Mouse (Mus musculus) cerebellum, adult (tissue): ENCODE data around the gene Ccdc12.

Experiments used
- ATAC-seq: cut with Nextera tagmentation; 2 replicates; pipeline ENCODE4 v1.9.2; 2017; ENCODE audit warnings: mild to moderate bottlenecking, moderate library complexity, mixed read lengths; ENCODE audit not compliant: insufficient number of reproducible peaks, low FRiP score, low TSS enrichment

The Ccdc12 gene

DNA sequence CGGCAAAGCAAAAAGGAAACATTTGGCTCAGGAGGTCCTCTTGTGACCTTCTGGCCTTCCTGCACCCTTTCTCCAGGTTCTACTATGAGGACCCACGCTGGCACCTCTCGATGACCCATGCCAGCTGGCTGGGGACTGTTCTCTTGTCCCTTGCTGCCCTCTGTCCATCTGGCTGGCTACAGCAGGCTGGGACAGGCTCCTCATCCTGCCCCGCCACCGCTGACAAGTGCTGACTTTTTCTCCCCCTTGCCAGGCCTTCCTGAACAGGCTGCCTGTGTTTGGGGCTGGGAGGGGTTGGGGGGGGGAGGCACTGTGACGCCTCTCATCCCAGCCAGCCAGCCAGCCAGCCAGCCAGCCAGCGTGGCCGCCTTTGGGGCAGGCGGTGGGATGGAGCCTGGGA lies 80.1 kb downstream of the Ccdc12 start:
- no peak for ATAC-seq

DNA sequence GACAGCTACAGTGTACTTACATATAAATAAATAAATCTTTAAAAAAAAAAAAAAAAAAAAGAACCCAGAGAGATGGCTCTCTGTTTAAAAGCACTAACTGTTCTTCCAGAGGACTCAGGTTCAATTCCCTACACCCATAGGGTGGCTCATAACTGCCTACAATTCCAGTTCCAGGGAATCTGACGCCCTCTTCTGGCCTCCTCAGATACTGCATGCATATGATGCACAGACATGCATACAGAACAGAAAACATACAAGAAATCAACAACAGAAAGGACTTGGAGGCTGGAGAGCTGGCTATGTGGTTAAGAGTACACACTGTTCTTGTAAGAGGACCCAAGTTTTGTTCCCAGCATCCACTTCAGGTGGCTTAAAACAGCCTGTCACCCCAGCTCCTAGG lies 81.8 kb downstream of the Ccdc12 start:
- no peak for ATAC-seq

DNA sequence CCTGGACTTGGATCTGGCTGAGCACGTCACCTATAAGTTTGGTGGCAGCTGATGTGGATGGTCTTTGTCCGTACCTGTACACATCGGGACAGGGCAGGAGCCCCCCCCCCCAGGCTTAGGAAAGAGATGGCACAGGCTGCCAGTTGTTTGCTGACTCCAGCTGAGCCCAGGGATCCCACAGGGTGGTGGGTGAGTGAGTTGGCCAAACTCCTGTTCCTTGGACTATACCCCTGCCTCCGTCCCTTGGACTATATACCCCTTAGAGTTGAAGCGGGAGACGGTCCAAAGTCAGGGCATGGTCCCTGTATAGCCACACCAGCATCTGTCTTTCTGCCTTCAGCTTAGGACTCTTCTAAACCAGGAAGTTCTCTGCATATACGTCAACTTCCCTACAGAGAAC lies 83.7 kb downstream of the Ccdc12 start:
- ATAC-seq = no peak

DNA sequence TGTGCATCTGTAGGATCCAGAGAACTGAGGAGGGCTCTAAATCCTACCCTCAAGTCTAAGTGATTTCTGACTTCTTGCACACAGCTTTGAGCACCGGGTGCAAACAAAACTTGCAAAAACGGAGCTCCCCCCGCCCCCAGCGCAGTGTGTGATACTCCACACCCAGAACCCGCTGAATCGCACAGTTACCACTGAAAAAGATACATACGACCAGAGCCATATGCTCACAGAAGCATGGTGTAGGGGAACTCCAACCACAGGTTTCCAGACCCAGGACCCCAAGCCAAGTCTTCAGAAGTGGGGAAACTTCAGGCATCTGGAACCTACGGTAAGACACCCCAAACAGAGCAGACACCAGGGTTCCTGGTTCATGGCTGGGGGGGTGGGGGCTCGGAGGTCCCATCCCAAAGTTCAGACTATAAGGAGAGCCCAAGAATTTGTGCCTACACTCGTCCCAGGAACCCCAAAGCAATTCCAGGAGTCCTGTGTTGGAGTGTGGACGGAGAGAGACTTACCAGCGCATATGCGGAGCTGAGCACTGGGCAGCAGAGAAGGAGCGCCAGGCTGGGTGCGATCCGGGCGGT lies 85.5 kb downstream of the Ccdc12 start, which contains the start of gene Myl3:
TSS of gene Myl3 (plus strand) at position 151 of the 584 bp plus-strand sequence.
- ATAC-seq = no peak

DNA sequence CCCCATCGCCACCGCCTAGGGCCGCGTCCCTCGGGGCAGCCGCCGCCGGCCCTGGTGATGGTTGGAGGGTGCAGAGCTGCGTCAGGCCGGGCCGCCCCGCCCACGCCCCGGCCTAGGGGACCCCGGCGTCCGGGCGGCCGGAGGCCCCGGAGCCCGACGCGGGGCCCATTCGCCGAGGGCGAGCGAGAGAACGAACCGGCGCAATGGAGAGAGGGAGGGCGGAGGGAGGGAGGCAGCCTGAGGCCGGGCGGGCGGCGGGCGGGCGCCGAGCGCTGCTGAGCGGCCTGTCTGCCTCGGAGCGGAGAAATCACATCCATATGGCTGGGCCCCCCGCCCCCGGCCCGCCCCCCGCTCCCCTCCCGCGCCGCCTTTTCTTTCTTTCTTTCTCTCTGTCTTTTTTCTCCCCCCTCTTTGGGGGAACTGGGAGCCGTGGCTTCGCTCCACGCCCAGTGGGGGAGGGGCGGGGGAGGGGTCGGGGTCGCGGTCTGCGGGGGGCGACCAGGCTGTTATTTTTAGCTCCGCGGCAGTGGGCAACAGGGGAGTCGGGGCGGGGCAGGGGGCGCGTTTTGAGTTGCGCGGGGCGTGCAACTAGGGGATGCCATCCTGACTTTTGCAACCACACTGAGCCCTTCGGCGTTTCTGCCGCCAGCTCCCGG lies 86.1 kb downstream of the Ccdc12 start:
- no peak for ATAC-seq

DNA sequence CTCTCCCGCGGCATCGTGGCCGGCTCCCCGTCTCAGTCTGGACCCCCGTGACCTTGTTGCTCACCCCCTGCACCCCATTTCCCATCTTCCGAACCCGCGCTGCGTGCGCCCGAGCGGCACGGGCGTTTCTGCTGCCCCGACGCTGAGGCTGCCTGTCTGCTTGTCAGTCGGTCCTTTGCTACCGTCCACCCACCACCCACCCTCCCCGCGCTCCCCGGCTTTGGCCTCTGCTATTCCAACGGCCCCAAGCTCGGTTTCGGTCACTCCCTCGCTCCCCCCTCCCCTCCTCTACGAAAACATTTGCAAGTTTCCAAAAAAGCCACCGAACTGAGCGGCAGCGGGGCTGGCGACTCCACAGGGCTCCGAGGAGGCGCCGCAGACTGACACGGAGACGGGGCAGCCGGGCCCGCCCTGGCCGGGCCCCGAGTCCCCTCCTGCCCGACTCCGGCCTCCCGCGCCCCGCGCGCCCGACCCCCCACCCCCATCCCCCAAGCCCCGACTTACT lies 86.7 kb downstream of the Ccdc12 start:
- ATAC-seq = no peak

DNA sequence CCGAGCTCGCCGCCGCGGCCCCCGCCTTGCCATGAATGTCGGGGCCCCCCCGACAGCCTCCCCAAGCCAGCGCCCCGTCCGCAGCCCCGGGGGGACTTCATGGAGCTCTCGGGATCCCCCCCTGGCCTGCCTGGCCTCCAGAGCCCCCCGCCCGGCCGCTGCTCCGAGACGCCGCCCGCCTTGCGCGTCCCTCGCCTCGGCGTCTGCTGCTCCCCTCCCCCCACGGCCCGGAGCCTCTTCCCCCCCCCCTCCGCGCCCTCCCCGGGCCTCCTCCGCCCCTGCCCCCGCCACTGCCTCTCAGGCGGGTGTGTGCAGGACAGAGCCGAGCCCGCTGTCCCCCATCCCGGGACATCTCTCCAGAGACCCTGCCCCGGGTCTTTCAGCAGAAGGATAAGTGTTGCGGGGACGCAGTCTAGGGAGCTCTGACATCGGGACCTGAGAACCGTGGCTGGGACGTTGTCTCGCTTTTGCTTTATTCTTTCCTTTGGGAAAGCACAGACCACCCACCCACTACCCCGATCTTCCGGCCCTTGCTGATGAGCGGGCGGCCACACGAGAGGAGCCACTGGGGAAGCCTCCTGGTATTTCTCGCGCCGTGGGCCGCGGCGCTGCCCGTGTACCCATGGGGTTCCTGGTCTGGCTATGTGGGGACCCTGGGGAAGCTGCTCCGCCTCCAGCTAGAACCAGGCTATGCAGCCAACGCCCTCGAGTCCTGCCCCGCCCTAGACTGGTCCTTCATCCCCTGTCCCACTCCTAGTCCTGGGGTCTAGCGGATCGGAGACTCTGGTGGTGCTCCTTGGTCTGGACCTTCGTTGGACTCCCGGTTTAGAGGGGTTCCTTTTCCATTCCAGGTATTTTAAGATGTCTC lies 87.4 kb downstream of the Ccdc12 start:
- ATAC-seq = no peak

DNA sequence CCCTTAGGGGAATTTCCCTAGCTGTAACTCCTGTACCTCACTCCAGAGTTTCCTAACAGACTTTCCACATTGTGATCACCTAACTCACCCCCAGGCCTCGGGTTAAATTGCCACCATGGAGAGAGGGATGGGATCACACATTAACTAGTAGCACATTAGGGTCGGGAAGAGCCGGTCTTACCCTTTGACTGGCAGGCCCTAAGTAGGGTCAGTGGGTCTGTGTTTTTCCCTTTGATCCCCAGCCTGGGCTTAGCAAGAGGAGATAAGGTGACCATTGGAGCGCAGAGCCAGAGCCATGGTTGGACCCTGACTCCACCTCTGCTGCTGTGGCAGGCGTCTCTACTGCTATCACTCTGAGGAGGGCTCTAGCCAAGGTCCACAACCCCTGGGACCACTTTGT lies 89.4 kb downstream of the Ccdc12 start:
- no peak for ATAC-seq

DNA sequence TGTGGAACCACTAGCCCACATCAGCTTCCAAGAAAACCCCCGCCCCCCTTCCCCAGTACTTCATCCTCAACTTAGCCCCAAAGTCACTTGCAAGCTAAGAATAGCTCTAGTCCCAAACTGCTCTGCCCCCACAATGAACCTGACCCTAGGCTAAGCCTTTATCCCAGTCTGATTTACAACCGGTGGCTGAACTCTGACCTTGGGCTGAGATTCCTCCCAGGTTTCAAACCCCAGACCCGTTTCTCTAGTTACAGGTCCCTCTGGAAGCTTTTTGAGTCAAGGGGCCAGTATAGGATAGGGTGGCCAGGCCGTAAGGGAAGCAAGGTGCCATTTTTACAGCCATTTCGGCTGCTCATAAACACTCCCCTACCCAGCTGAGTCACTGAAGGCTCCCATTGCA lies 89.9 kb downstream of the Ccdc12 start:
- ATAC-seq = no peak

DNA sequence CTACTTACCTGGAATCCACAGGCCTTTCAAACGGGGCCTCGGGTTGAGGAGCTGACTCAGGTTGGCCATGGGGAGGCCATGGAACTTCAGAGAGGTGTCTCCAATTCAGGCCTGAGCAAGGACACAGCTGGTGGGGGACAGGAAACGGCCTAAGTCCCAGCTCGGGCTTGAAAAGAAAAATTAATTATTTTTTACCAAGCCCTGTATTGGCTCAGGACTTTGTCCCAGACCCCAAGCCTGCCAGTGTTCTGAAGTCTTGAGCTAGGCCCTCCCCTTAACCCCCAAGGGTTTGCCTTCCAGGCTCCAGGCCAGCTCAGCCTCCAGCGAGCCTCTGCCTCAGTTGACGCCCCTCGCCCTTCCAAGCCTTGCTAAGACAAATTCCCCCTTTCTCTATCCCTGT lies 90.7 kb downstream of the Ccdc12 start, which contains the start of gene Pth1r:
TSS of gene Pth1r (minus strand) at position 185 of the 400 bp plus-strand sequence.
- no peak for ATAC-seq

DNA sequence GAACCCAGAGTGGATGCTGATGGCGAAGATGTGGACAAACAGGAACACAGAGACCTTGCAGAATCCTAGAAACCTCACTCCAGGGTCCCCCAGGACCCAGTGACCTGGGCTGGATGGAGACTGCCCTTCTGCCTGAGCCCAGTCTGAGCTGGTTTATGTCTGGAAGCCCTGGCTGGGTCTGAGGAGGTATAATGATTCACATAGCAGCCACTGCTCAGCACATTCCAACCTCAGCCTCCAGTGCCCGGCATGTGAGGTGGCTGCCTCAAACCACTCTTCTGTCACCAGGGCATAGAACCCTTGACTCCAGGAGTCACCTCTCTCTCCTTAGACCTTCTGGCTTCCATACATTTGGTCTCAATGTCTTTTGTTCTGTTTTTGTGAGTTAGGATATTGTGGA lies 92.1 kb downstream of the Ccdc12 start:
- no peak for ATAC-seq

DNA sequence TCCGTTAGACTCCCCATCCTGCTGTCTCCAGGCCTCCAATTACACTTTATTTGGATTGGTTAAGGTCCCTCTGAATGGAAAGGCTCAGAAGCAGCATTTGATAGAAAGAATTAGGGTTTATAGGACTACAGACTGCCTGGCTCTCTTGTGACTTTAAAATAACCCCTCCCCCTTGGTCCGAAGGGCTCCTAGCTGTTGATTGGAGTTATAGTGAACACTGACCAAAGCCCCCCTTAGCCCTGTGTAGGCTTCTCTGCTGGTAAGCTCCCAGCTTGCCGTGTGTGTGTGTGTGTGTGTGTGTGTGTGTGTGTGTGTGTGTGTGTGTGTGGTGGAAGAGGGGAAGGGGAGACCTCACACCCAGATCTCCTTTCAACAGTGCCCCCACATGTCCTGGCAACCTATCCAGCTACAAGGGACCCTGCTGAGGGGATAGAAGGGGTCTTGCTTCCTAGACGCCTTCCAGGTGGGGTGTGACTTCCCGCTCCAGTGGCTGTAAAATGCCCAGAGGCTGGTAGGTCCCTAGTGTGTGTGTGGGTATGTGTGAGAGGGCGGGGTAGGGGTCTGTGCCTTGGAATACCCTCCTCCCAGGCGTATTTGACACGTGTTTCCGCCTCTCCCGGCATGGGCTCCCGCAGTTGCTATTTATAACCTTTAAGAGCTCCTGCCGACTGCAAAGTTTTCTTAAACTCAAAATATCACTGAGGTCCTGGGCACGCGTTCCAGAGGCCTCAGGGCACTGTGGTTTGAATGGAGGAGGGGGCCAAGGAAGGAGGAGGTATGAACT lies 94.3 kb downstream of the Ccdc12 start:
- no peak for ATAC-seq

DNA sequence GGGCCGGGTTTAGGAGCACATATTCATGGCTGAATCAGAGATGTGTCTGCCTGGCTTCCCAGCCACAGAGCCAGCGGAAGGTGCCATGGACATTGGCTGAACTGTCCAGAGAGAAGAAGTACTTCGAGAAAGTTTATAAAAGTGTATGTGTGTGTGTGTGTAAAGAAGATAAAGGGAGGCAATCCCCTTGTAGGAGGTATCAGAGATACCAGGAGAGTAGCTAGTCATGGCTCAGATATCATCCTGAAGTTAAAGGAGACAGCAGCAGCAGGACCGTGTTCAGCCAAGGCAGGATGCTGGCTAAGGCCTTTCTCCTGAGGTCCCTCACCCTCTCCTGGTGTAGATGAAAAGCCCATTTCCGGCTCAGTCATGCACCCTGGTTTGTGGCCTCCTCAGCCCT lies 95.1 kb downstream of the Ccdc12 start:
- ATAC-seq = no peak

DNA sequence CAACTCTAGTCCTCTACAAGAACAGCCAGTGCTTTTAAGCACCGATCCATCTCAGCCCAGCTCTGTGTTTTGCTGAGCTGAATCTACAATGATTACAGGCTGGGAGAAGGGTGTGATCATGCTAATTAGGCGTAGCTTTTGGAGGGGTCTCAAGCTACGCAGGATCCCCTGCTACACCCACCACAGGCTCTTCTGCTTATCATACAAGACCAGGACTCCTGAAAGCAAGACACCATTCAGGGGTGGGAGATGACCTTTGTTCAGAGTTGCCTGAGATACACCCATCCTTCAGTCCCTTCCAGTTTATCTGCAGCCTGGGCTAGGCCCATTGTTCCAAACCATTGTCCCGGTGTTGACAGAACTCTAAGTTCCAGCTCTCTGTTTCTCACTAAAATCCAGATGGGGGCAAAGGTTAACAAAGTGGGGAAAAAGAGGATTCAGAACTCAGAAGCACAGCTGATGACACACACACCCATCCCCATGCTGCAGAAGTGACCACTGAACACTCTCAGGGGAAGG lies 96.7 kb downstream of the Ccdc12 start:
- no peak for ATAC-seq

DNA sequence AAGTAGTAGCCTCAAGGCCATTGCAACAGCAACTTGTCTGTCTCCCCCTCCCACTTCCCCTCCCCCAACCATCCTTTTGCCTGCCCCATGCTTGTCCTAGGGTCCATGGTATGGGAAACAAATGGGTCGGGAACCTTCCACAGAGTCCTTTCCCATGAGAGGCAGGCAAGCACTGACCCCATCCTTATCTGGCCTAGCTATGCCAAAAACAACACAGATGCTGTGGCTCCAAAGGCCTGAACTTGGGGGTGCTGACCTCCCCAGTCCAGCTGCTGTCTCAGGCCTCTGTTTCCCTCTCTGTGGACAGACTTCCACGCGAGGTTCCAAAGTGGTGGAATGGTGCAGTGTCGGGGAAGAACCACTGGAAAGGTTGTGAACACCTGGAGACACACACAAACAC lies 97.5 kb downstream of the Ccdc12 start:
- no peak for ATAC-seq

DNA sequence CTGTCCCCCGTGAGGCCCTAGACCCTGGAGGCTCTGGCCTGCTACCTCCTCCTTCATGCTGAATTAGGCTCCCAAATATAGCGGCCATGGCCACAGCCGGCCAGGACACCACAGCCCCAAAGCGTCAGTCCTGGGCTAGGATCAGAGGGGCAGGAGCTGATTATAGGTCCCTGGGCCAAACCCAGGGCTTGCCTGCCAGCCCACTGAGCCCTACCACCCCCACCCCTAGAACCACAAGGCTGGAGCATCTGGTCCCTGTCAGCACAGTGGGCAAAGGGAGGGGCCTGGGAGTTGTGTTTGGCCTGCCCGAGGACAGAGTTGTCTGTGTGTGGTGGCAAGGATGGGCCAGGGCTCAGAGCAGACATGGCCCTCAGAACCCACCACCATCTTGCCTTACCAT lies 101.5 kb downstream of the Ccdc12 start:
- ATAC-seq = no peak

DNA sequence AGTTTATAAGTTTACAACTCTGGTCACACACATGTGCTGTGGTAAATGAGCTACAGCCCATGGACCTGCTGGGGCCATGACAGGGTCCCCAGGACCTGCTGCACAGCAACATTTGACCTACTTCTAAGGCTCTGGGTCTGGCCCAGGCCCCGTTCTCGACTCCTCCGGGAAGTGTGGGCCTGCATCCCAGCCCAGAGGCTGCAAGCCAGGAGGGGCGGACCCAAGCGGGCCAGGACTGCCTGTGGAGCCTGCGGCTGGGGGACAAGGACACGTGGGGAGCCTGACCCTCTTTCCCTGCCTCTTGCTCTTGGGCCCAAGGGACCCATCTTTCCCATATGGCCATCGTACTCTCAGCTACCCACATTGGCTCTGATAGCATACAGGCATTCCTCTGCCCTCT lies 102.3 kb downstream of the Ccdc12 start:
- no peak for ATAC-seq

DNA sequence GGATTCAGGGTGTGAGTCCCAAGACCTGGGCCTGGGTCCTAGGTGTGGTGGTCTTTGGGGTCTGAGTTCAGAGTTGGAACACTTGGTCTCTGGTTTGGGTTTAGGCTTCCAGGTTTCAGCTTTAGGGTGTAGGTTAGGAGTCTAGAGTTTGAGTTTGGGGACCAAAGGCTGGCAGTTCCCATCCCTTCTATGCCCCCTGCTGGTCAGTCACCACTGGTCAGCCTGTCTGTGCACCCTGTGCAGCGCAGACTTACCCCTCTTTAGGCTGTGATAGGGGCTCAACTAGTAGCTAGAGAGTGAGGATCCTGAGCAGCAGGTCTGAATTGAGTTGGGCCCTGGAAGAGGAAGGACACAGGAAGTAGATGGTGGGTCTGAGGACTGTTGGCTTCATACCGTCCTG lies 103.0 kb downstream of the Ccdc12 start:
- ATAC-seq = no peak

DNA sequence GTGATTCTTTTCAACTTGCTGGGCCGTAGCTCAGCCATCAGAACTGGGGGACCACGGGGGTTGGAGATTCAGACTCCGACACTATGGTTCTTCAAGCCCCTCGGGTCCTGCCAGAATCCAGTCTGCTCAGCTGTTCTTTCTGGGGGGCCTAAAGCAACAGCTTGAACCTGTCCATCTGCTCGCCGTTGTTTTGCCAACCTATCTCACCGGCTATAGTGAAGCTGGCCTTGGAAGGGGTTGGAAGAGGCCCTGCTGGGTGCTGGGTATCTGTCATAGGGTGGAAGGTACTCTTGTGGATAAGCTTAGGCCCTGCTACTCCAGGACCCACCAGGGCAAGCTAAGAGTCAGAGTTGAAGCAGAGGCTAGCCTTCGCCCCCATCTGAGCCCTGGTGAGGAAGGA lies 104.6 kb downstream of the Ccdc12 start:
- ATAC-seq = no peak
